Mouse (Mus musculus): ENCODE data around the gene Gm44973. TPM values are rescaled to one million over a fixed set of nuclear protein-coding genes. Genes with fewer than 3 reads are reported as not detected.
A peak's percentile ranks its signal among the peaks of the same experiment; 100 is the strongest.
"Not testable (repeated sequence)": the region's sequence is repeated elsewhere in the genome, so short reads cannot be mapped to it uniquely, and the experiment has no call there.

The Gm44973 gene
- polyA plus RNA-seq, 1 experiment from 2014 or later: not detected

DNA sequence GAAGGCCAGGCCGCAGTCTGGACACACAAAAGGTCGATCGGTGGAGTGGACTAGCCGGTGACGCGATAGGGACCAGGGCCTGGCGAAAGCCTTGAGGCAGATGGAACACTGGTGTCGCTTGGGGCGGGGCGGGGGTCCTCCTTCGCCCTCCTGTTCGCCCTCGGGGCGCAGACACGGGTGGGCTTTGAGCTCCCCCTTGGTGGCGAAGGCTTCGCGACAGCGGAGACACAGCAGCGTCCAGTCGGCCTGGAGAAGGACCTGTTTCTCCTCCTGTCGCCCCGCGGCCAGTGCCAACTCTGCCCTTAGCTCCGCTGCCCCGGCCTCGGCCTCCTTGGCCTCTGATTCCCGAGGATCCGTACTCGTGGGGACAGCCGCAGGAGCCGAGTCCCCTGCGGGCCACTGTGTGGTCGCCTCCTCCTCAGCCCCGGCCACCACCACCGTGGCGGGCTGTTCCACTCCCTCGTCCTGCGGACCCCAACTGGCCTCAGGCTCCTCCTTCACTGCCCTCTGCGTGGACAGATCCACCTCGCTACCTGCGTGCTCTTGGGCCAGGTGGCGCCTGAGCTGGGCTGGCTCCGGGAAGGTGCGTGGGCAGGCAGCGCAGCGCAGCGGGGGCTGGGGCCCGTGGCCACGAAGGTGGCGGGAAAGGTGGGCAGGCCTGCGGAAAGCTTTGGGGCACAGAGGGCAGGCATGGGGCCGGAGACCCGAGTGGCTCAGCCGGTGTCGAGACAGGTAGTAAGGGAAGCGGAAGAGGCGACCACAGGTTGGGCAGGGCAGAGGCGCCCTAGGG lies 21.1 kb upstream of the Gm44973 start:
- WGBS: 50% methylated on average over 57 of the region's 59 CpGs
- Histone ChIP-seq H3K27me3 (ENCODE audit: control insufficient read depth, insufficient read depth, low read length) (no peaks in the 10 kb centered on the region), H3K36me3 (replicated peaks; ENCODE audit: control insufficient read depth, insufficient read depth) (peaks cover 23% of the 10 kb centered on the region), H3K9ac (peak overlapping the region; percentile 93), H3K4me2 (replicated peaks) (peak overlapping the region; percentile 83), H3K27ac (no peak overlapping the region), H3K4me1 (replicated peaks; ENCODE audit: control insufficient read depth, insufficient read depth, low read length) (peaks cover 31% of the 10 kb centered on the region), H3K4me3 (replicated peaks; ENCODE audit: low read length) (peak overlapping the region; percentile 84), H3K9me3 (ENCODE audit: control insufficient read depth, low read length) (no peaks in the 10 kb centered on the region)
- ATAC-seq (ENCODE audit: low FRiP score) (no peak), DNase-seq (ENCODE audit: low spot score) (no peak)

DNA sequence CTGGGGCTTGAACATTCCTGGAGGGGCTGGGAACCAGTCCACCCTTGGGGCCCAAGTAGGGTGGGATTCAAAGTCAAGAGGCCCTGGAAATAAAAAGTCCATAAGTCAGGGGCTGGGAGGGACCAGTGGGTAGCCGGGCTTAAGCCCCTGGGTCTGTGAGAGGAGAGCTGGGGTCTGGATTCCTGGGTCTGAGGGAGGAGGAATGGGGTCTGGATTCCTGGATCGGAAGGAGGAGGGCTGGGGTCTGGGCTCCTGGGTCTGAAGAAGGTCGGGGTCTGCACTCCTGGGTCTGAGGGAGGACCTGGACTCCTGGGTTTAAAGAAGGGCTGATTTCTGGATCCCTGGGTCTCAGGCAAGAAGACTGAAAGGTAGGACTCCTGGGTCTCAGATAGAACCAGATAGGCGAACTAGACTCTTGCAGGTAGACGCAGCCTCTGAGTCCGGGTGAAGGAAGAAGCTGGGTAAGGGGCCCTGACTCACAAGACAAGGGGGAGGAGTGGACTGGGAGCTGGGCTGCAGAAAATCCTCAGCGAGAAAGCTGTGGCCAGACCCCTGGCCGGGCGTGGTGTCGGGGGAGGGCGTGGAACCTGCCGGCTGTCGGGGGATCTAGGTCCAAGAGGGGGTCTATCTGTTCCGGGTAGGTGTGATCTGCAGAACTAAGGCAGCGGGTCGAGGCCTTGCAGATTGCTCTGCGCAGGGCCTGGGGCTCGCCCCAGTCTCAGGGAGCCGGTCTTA lies 19.9 kb upstream of the Gm44973 start:
- 7% methylated on average over 19 of the region's 19 CpGs for WGBS
- DNase-seq (ENCODE audit: low spot score) (no peak), ATAC-seq (ENCODE audit: low FRiP score) (peak; percentile 65)
- H3K9me3 ChIP-seq (ENCODE audit: control insufficient read depth, low read length): no peaks in the 10 kb centered on the region
- peaks cover 31% of the 10 kb centered on the region for H3K4me1 ChIP-seq (replicated peaks; ENCODE audit: control insufficient read depth, insufficient read depth, low read length)
- H3K9ac ChIP-seq: peak overlapping the region; percentile 93
- H3K27ac ChIP-seq: peak overlapping the region; percentile 85
- H3K4me3 ChIP-seq (replicated peaks; ENCODE audit: low read length): peak overlapping the region; percentile 84
- no peaks in the 10 kb centered on the region for H3K27me3 ChIP-seq (ENCODE audit: control insufficient read depth, insufficient read depth, low read length)
- H3K36me3 ChIP-seq (replicated peaks; ENCODE audit: control insufficient read depth, insufficient read depth): peaks cover 23% of the 10 kb centered on the region
- peak overlapping the region; percentile 83 for H3K4me2 ChIP-seq (replicated peaks)

GRCm38 (mm10) chr7:4996003-4996895 lies 19.0 kb upstream of the Gm44973 start, which contains the start of gene Zfp579:
Gene Zfp579, minus strand, starts transcription at chr7:4996158.
- Histone ChIP-seq H3K4me3 (replicated peaks; ENCODE audit: low read length) (peak within 1 kb of the TSS; percentile 84), H3K9ac (peak within 1 kb of the TSS; percentile 93), H3K27me3 (ENCODE audit: control insufficient read depth, insufficient read depth, low read length) (no peaks in the 10 kb centered on the region), H3K27ac (peak within 1 kb of the TSS; percentile 85), H3K36me3 (replicated peaks; ENCODE audit: control insufficient read depth, insufficient read depth) (peaks cover 23% of the 10 kb centered on the region), H3K4me1 (replicated peaks; ENCODE audit: control insufficient read depth, insufficient read depth, low read length) (peaks cover 31% of the 10 kb centered on the region), H3K9me3 (ENCODE audit: control insufficient read depth, low read length) (no peaks in the 10 kb centered on the region), H3K4me2 (replicated peaks) (peak within 1 kb of the TSS; percentile 83)
- peak; percentile 90 for DNase-seq (ENCODE audit: low spot score)
- 3% methylated on average over 19 of the region's 26 CpGs for WGBS
- peak; percentile 91 for ATAC-seq (ENCODE audit: low FRiP score)

- ATAC-seq (ENCODE audit: low FRiP score): no peak
Measured at GRCm38 (mm10) chr7:4996934-4997333, 18.4 kb upstream of the Gm44973 start.

DNA sequence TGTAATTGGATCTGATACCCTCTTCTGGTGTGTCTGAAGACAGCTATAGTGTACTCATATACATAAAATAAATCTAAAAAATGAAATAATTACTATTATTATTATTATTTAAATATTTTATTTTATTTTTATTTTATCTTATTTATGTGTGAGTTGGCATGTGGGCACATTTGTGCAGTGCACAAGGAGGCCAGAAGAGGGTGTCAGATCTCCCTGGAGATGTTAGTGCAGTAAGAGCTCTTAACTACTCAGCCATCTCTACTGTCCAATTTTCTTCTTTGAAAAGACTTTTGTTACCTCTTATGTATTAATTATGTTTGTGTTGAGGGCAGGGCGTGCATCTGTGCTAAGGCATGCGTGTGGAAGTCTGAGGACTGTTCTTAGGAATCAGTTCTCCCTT lies 15.4 kb upstream of the Gm44973 start:
- DNase-seq (ENCODE audit: low spot score): no peak
- Histone ChIP-seq H3K27me3 (ENCODE audit: control insufficient read depth, insufficient read depth, low read length) (no peaks in the 10 kb centered on the region), H3K36me3 (replicated peaks; ENCODE audit: control insufficient read depth, insufficient read depth) (no peaks in the 10 kb centered on the region), H3K9ac (no peak overlapping the region), H3K4me3 (replicated peaks; ENCODE audit: low read length) (no peak overlapping the region), H3K9me3 (ENCODE audit: control insufficient read depth, low read length) (no peaks in the 10 kb centered on the region), H3K4me1 (replicated peaks; ENCODE audit: control insufficient read depth, insufficient read depth, low read length) (peaks cover 9% of the 10 kb centered on the region), H3K27ac (no peak overlapping the region), H3K4me2 (replicated peaks) (no peak overlapping the region)
- WGBS: 73% methylated on average over 2 of the region's 2 CpGs
- ATAC-seq (ENCODE audit: low FRiP score): no peak

More at GRCm38 (mm10) chr7:4996934-4997333, 18.4 kb upstream of the Gm44973 start:
- Histone ChIP-seq H3K4me1 (replicated peaks; ENCODE audit: control insufficient read depth, insufficient read depth, low read length) (peaks cover 31% of the 10 kb centered on the region), H3K9me3 (ENCODE audit: control insufficient read depth, low read length) (no peaks in the 10 kb centered on the region), H3K4me3 (replicated peaks; ENCODE audit: low read length) (peak overlapping the region; percentile 84), H3K9ac (peak overlapping the region; percentile 93), H3K36me3 (replicated peaks; ENCODE audit: control insufficient read depth, insufficient read depth) (peaks cover 23% of the 10 kb centered on the region), H3K27me3 (ENCODE audit: control insufficient read depth, insufficient read depth, low read length) (no peaks in the 10 kb centered on the region), H3K27ac (peak overlapping the region; percentile 80), H3K4me2 (replicated peaks) (peak overlapping the region; percentile 83)
- DNase-seq (ENCODE audit: low spot score): no peak
- 69% methylated on average over 6 of the region's 8 CpGs for WGBS

GRCm38 (mm10) chr7:5002876-5003275 lies 12.4 kb upstream of the Gm44973 start:
- not testable (repeated sequence) for H3K4me1 ChIP-seq (replicated peaks; ENCODE audit: control insufficient read depth, insufficient read depth, low read length); H3K9me3 ChIP-seq (ENCODE audit: control insufficient read depth, low read length); ATAC-seq (ENCODE audit: low FRiP score); H3K27me3 ChIP-seq (ENCODE audit: control insufficient read depth, insufficient read depth, low read length); H3K27ac ChIP-seq; H3K4me2 ChIP-seq (replicated peaks); DNase-seq (ENCODE audit: low spot score); H3K4me3 ChIP-seq (replicated peaks; ENCODE audit: low read length); H3K9ac ChIP-seq
- peaks cover 18% of the 10 kb centered on the region for H3K36me3 ChIP-seq (replicated peaks; ENCODE audit: control insufficient read depth, insufficient read depth)
- 77% methylated on average over 8 of the region's 8 CpGs for WGBS

GRCm38 (mm10) chr7:5008229-5008628 lies 7.1 kb upstream of the Gm44973 start:
- 96% methylated on average over 26 of the region's 26 CpGs for WGBS
- Histone ChIP-seq H3K9me3 (ENCODE audit: control insufficient read depth, low read length) (no peaks in the 10 kb centered on the region), H3K36me3 (replicated peaks; ENCODE audit: control insufficient read depth, insufficient read depth) (peaks cover 69% of the 10 kb centered on the region), H3K27me3 (ENCODE audit: control insufficient read depth, insufficient read depth, low read length) (no peaks in the 10 kb centered on the region), H3K4me2 (replicated peaks) (no peak overlapping the region), H3K9ac (no peak overlapping the region), H3K4me3 (replicated peaks; ENCODE audit: low read length) (no peak overlapping the region), H3K27ac (no peak overlapping the region), H3K4me1 (replicated peaks; ENCODE audit: control insufficient read depth, insufficient read depth, low read length) (no peaks in the 10 kb centered on the region)
- DNase-seq (ENCODE audit: low spot score) (no peak), ATAC-seq (ENCODE audit: low FRiP score) (peak; percentile 18; the same call in 1 of the 2 replicates)

DNA sequence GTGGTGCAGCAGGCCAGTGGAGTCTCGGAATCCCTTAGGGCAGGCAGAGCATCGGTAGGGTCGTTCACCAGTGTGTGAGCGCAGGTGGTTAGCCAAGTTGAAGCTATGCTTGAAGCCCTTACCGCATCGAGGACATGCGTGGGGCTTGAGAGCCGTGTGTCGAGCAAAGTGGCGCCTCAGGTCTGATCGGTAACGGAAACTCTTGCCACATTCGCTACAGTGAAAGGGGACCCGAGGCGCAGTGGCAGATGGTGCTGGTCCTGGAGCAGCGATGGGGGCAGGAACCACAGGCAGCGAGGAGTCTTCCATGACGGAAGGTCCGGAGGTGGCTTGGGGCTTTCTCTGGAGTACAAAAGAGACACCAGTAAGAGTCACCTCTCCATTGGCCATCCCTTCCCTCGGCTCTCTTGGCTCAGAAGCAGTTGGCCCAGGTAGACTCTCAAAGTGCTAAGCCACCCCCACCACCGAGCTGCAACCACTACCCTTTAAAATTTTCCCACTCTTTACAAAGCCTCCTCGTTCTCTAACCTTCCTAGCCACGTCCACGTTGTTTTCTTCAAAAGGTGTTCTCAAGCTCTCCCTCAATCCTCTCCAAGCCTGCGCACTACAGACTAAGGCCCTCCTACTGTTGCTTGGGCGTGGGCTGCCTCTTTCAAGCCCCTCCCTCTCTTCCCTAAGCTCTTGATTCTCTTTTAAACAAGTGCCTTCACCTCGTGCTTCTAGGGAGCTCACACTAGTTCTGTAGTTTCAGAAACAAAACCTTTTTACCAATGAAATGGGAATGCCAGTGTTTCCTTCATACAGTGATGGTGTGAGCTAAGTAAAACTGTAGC lies 2.4 kb upstream of the Gm44973 start:
- WGBS: 93% methylated on average over 27 of the region's 27 CpGs
- Histone ChIP-seq H3K4me3 (replicated peaks; ENCODE audit: low read length) (no peak overlapping the region), H3K9ac (no peak overlapping the region), H3K9me3 (ENCODE audit: control insufficient read depth, low read length) (no peaks in the 10 kb centered on the region), H3K27me3 (ENCODE audit: control insufficient read depth, insufficient read depth, low read length) (no peaks in the 10 kb centered on the region), H3K27ac (no peak overlapping the region), H3K4me2 (replicated peaks) (peak overlapping the region; percentile 68; the same call in 1 of the 2 replicates), H3K4me1 (replicated peaks; ENCODE audit: control insufficient read depth, insufficient read depth, low read length) (peaks cover 6% of the 10 kb centered on the region), H3K36me3 (replicated peaks; ENCODE audit: control insufficient read depth, insufficient read depth) (peaks cover 50% of the 10 kb centered on the region)
- ATAC-seq (ENCODE audit: low FRiP score): no peak
- no peak for DNase-seq (ENCODE audit: low spot score)

Data from hindbrain, embryonic 14.5 days (tissue).